Mouse (Mus musculus): ENCODE measurements around the gene Ddx3x.
A peak's percentile ranks its signal among the peaks of the same experiment; 100 is the strongest.

- TF ChIP-seq CTCF (IDR thresholded peaks at IDR 0.05; ENCODE audit: low read depth) (peak; percentile 6; the same call in 1 of the 2 replicates), EP300 (optimal IDR thresholded peaks at IDR 0.05) (no peak)
These were observed 38.3 kb upstream of the Ddx3x start for GRCm38 (mm10) chrX:13242320-13243096.
